Mouse (Mus musculus): ENCODE measurements around the gene Vasn. TPM values are rescaled to one million over a fixed set of nuclear protein-coding genes. Genes with fewer than 3 reads are reported as not detected.
A peak's percentile ranks its signal among the peaks of the same experiment; 100 is the strongest.

Vasn gene
- polyA plus RNA-seq, 1 experiment from 2014 or later: 20.4 TPM

GRCm38 (mm10) chr16:4663806-4664205 is 24.1 kb downstream of the Vasn start:
- Histone ChIP-seq H3K36me3 (ENCODE audit: insufficient read depth, low read length) (peaks cover 13% of the 10 kb centered on the region), H3K9me3 (replicated peaks; ENCODE audit: low read length) (no peaks in the 10 kb centered on the region), H3K9ac (ENCODE audit: low read depth, low read length) (no peak overlapping the region), H3K4me2 (ENCODE audit: low read length) (no peak overlapping the region), H3K4me3 (replicated peaks; ENCODE audit: low read depth, low read length) (no peak overlapping the region), H3K27me3 (ENCODE audit: insufficient read depth, low read length) (no peaks in the 10 kb centered on the region), H3K27ac (no peak overlapping the region), H3K4me1 (replicated peaks; ENCODE audit: insufficient read depth, low read length) (peaks cover 5% of the 10 kb centered on the region; the same call in 1 of the 2 replicates)
- ATAC-seq (replicated peaks; ENCODE audit: low FRiP score, low read depth) (no peak), DNase-seq (ENCODE audit: low spot score) (no peak)
- TF ChIP-seq CTCF (IDR thresholded peaks at IDR 0.05; ENCODE audit: low read depth): no peak
- WGBS: 85% methylated on average over 2 of the region's 2 CpGs

- Histone ChIP-seq H3K27me3 (ENCODE audit: insufficient read depth, low read length) (no peaks in the 10 kb centered on the region), H3K9me3 (replicated peaks; ENCODE audit: low read length) (no peaks in the 10 kb centered on the region), H3K36me3 (ENCODE audit: insufficient read depth, low read length) (peaks cover 22% of the 10 kb centered on the region), H3K27ac (no peak overlapping the region), H3K4me2 (ENCODE audit: low read length) (no peak overlapping the region), H3K9ac (ENCODE audit: low read depth, low read length) (no peak overlapping the region), H3K4me3 (replicated peaks; ENCODE audit: low read depth, low read length) (no peak overlapping the region), H3K4me1 (replicated peaks; ENCODE audit: insufficient read depth, low read length) (no peaks in the 10 kb centered on the region)
- WGBS: 94% methylated on average over 2 of the region's 2 CpGs
- TF ChIP-seq CTCF (IDR thresholded peaks at IDR 0.05; ENCODE audit: low read depth): no peak
- ATAC-seq (replicated peaks; ENCODE audit: low FRiP score, low read depth) (no peak), DNase-seq (ENCODE audit: low spot score) (no peak)
Observed at GRCm38 (mm10) chr16:4665726-4666125, 26.0 kb downstream of the Vasn start.

GRCm38 (mm10) chr16:4667190-4667808 is 27.6 kb downstream of the Vasn start:
- no peaks in the 10 kb centered on the region for H3K27me3 ChIP-seq (ENCODE audit: insufficient read depth, low read length)
- peaks cover 18% of the 10 kb centered on the region for H3K36me3 ChIP-seq (ENCODE audit: insufficient read depth, low read length)
- DNase-seq (ENCODE audit: low spot score): peak; percentile 94
- no peak overlapping the region for H3K4me2 ChIP-seq (ENCODE audit: low read length)
- no peaks in the 10 kb centered on the region for H3K9me3 ChIP-seq (replicated peaks; ENCODE audit: low read length)
- no peak overlapping the region for H3K4me3 ChIP-seq (replicated peaks; ENCODE audit: low read depth, low read length)
- no peaks in the 10 kb centered on the region for H3K4me1 ChIP-seq (replicated peaks; ENCODE audit: insufficient read depth, low read length)
- WGBS: 21% methylated on average over 3 of the region's 3 CpGs
- no peak overlapping the region for H3K9ac ChIP-seq (ENCODE audit: low read depth, low read length)
- no peak overlapping the region for H3K27ac ChIP-seq
- peak; percentile 81; the same call in 1 of the 2 replicates for ATAC-seq (replicated peaks; ENCODE audit: low FRiP score, low read depth)
- TF ChIP-seq CTCF (IDR thresholded peaks at IDR 0.05; ENCODE audit: low read depth): peak; percentile 97

GRCm38 (mm10) chr16:4670317-4670716 is 30.6 kb downstream of the Vasn start:
- no peak for ATAC-seq (replicated peaks; ENCODE audit: low FRiP score, low read depth)
- WGBS: 34% methylated on average over 5 of the region's 5 CpGs

GRCm38 (mm10) chr16:4674091-4674490 is 34.4 kb downstream of the Vasn start:
- H3K4me1 ChIP-seq (replicated peaks; ENCODE audit: insufficient read depth, low read length): peaks cover 8% of the 10 kb centered on the region; the same call in 1 of the 2 replicates
- DNase-seq (ENCODE audit: low spot score) (no peak), ATAC-seq (replicated peaks; ENCODE audit: low FRiP score, low read depth) (no peak)
- no peak overlapping the region for H3K27ac ChIP-seq
- H3K9me3 ChIP-seq (replicated peaks; ENCODE audit: low read length): no peaks in the 10 kb centered on the region
- H3K9ac ChIP-seq (ENCODE audit: low read depth, low read length): no peak overlapping the region
- no peak for TF ChIP-seq CTCF (IDR thresholded peaks at IDR 0.05; ENCODE audit: low read depth)
- H3K36me3 ChIP-seq (ENCODE audit: insufficient read depth, low read length): peaks cover 37% of the 10 kb centered on the region
- WGBS: 89% methylated on average over 4 of the region's 4 CpGs
- no peak overlapping the region for H3K4me3 ChIP-seq (replicated peaks; ENCODE audit: low read depth, low read length)
- no peaks in the 10 kb centered on the region for H3K27me3 ChIP-seq (ENCODE audit: insufficient read depth, low read length)
- no peak overlapping the region for H3K4me2 ChIP-seq (ENCODE audit: low read length)

More at GRCm38 (mm10) chr16:4670317-4670716, 30.6 kb downstream of the Vasn start:
- Histone ChIP-seq H3K9ac (ENCODE audit: low read depth, low read length) (no peak overlapping the region), H3K27me3 (ENCODE audit: insufficient read depth, low read length) (no peaks in the 10 kb centered on the region), H3K4me2 (ENCODE audit: low read length) (no peak overlapping the region), H3K4me1 (replicated peaks; ENCODE audit: insufficient read depth, low read length) (no peaks in the 10 kb centered on the region), H3K27ac (no peak overlapping the region), H3K4me3 (replicated peaks; ENCODE audit: low read depth, low read length) (no peak overlapping the region), H3K9me3 (replicated peaks; ENCODE audit: low read length) (no peaks in the 10 kb centered on the region), H3K36me3 (ENCODE audit: insufficient read depth, low read length) (peaks cover 38% of the 10 kb centered on the region)
- no peak for TF ChIP-seq CTCF (IDR thresholded peaks at IDR 0.05; ENCODE audit: low read depth)
- DNase-seq (ENCODE audit: low spot score): no peak

- Histone ChIP-seq H3K4me1 (replicated peaks; ENCODE audit: insufficient read depth, low read length) (peaks cover 8% of the 10 kb centered on the region; the same call in 1 of the 2 replicates), H3K36me3 (ENCODE audit: insufficient read depth, low read length) (peaks cover 29% of the 10 kb centered on the region), H3K4me2 (ENCODE audit: low read length) (no peak overlapping the region), H3K4me3 (replicated peaks; ENCODE audit: low read depth, low read length) (no peak overlapping the region), H3K9ac (ENCODE audit: low read depth, low read length) (0 out of 2 replicates have a peak overlapping the region, but pooled peaks have one; percentile 13), H3K9me3 (replicated peaks; ENCODE audit: low read length) (no peaks in the 10 kb centered on the region), H3K27me3 (ENCODE audit: insufficient read depth, low read length) (no peaks in the 10 kb centered on the region), H3K27ac (no peak overlapping the region)
- no peak for TF ChIP-seq CTCF (IDR thresholded peaks at IDR 0.05; ENCODE audit: low read depth)
- no peak for DNase-seq (ENCODE audit: low spot score)
- no peak for ATAC-seq (replicated peaks; ENCODE audit: low FRiP score, low read depth)
- 89% methylated on average over 5 of the region's 5 CpGs for WGBS
Observed at GRCm38 (mm10) chr16:4676836-4677235, 37.1 kb downstream of the Vasn start.

Data from kidney, postnatal 0 days (tissue).